Mouse (Mus musculus) midbrain, postnatal 0 days (tissue): Measurements from ENCODE around the gene Ptgis. TPM values are rescaled to one million over a fixed set of nuclear protein-coding genes. Genes with fewer than 3 reads are reported as not detected.

Source experiments
- ATAC-seq: fragments of 200-750 bp; cut with Nextera tagmentation; 2 replicates; pipeline ENCODE4 v1.8.0; 2017; ENCODE audit warnings: moderate number of reproducible peaks, mild to moderate bottlenecking, moderate TSS enrichment, moderate library complexity; ENCODE audit not compliant: low FRiP score
- DNase-seq: peaks from one replicate; pipeline ENCODE4 v3.0.0-alpha.2; 2015; ENCODE audit warnings: low spot score
- H3K27ac ChIP-seq: fragments of 300-500 bp; sonication (generic); 2 replicates; pipeline ENCODE4 v1.5.1; 2014; ENCODE audit warnings: low read depth, mild to moderate bottlenecking, low read length, mixed read lengths
- H3K27me3 ChIP-seq: fragments of 300-500 bp; sonication (generic); 2 replicates; pipeline ENCODE4 v1.6.1; 2014; ENCODE audit warnings: low read length, control low read depth, mixed read lengths; ENCODE audit not compliant: insufficient read depth
- H3K36me3 ChIP-seq: fragments of 300-500 bp; sonication (generic); 2 replicates; pipeline ENCODE4 v1.6.1; 2014; ENCODE audit warnings: low read length, control low read depth, mixed read lengths; ENCODE audit not compliant: insufficient read depth
- H3K4me1 ChIP-seq: fragments of 300-500 bp; sonication (generic); 2 replicates; pipeline ENCODE4 v1.6.1; 2014; ENCODE audit warnings: mild to moderate bottlenecking, control low read depth, antibody characterized with exemption, low read length, mixed read lengths; ENCODE audit not compliant: insufficient read depth
- H3K4me2 ChIP-seq: fragments of 300-500 bp; sonication (generic); 2 replicates; pipeline ENCODE4 v1.6.1; 2014; ENCODE audit warnings: low read depth, mild to moderate bottlenecking, low read length, mixed read lengths; ENCODE audit not compliant: poor library complexity, severe bottlenecking
- H3K4me3 ChIP-seq: fragments of 300-500 bp; sonication (generic); 2 replicates; pipeline ENCODE4 v1.5.1; 2014; ENCODE audit warnings: low read depth, mild to moderate bottlenecking, low read length, moderate library complexity
- H3K9ac ChIP-seq: fragments of 300-500 bp; sonication (generic); replicated peaks from 2 replicates; pipeline ENCODE4 v1.6.1; 2014; ENCODE audit warnings: mild to moderate bottlenecking, low read length, moderate library complexity, mixed read lengths; ENCODE audit not compliant: poor library complexity, severe bottlenecking
- H3K9me3 ChIP-seq: fragments of 300-500 bp; sonication (generic); 2 replicates; pipeline ENCODE4 v1.6.1; 2016; ENCODE audit warnings: low read length, control low read depth
- CTCF ChIP-seq: IDR thresholded peaks from 2 replicates; pipeline ENCODE4 v1.5.1; 2016; ENCODE audit warnings: antibody characterized with exemption, mild to moderate bottlenecking
- WGBS: fragments of 180-500 bp; shearing (Covaris S2); extraction: QIAGEN DNeasy Blood & Tissue Kit; methylation state at CpG from one replicate; pipeline ENCODE4 v1.1.7; 2014; 5-methylcytosine and 5-hydroxymethylcytosine counted together
- polyA plus RNA-seq: library from polyadenylated mRNA; unstranded; fragments of >200 nt; fragmentation: Nextera tagmentation; extraction: Ambion mirVana; gene quantifications from 2 replicates; pipeline ENCODE4 v1.2.1, GENCODE M21; 2015
- total RNA-seq: library from RNA; depleted of rRNA; stranded (reverse); fragments of >200 nt; gene quantifications from 2 replicates; pipeline ENCODE4 v1.2.3, GENCODE M21; 2014

Ptgis gene
- total and polyA plus RNA-seq, 2 experiments from 2014 or later, result 3.9 to 6.1 TPM

DNA sequence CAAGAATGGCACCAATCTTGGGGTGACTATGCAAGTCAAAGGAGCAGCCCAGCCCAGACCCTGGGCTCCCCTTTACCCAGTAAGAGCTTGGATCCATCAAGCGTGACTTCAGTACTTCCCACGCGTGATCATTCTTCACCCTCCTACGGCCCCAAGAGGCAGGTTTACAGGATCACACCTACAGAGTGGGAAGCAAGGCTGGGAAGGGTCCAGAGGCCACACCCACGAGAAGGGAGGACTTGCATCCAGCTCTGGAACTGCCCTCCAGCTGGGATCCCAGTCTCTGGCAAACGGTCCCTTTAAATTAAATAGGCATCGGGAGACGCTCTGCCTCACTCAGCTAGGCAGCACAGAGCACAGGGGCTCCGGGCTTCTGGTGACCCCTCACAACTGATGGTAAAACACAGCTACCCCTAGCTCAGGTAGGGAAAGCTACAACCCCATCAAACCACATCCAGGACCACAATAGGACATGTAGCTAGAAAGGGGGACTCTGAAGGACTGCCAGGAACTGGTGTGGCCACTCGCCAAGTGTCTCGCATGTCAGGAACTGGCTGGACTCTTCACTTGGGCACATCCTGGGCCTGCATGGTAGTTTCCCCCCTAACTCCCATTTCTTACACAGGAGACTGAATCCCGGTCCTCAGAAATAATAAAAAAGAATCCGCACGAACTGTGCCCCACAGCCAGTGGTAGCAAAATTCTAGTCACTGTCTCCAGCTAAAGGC lies 58.6 kb downstream of the Ptgis start:
- no peak for TF ChIP-seq CTCF
- 86% methylated on average over 14 of the region's 14 CpGs for WGBS

DNA sequence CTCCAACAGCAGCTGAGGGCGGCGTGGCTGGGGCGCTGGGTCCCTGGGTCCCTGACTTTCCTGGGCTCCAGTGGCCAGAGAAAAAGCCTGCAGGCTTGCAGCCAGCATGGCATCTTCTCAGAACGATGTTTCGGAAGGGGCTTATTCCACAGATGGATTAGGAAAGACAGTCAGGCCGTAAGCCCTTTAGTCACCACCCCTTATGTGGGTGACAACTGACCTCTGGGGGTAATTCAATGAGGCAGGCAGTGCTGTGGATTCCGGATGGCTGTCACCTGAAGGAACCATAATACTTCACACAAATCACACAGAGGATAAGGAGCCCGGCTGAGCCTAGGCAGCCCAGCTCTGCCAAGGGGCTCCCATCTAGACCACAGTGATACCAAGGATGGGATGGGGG lies 59.3 kb downstream of the Ptgis start:
- Histone ChIP-seq H3K27ac (no peak overlapping the region), H3K9ac (no peak overlapping the region), H3K4me2 (no peak overlapping the region), H3K4me3 (no peak overlapping the region), H3K9me3 (no peaks in the 10 kb centered on the region), H3K27me3 (no peaks in the 10 kb centered on the region), H3K4me1 (no peaks in the 10 kb centered on the region), H3K36me3 (peaks cover 14% of the 10 kb centered on the region; the same call in 1 of the 2 replicates)
- ATAC-seq (no peak), DNase-seq (no peak)
- 73% methylated on average over 8 of the region's 8 CpGs for WGBS
- TF ChIP-seq CTCF, result no peak

More for the DNA sequence above, 58.6 kb downstream of the Ptgis start:
- peaks cover 2% of the 10 kb centered on the region; the same call in 1 of the 2 replicates for H3K4me1 ChIP-seq
- H3K36me3 ChIP-seq, result peaks cover 14% of the 10 kb centered on the region; the same call in 1 of the 2 replicates
- H3K4me3 ChIP-seq, result no peak overlapping the region
- no peak overlapping the region for H3K27ac ChIP-seq
- no peak overlapping the region for H3K4me2 ChIP-seq
- no peak for DNase-seq
- H3K27me3 ChIP-seq, result no peaks in the 10 kb centered on the region
- no peak overlapping the region for H3K9ac ChIP-seq
- H3K9me3 ChIP-seq, result no peaks in the 10 kb centered on the region
- ATAC-seq, result no peak

DNA sequence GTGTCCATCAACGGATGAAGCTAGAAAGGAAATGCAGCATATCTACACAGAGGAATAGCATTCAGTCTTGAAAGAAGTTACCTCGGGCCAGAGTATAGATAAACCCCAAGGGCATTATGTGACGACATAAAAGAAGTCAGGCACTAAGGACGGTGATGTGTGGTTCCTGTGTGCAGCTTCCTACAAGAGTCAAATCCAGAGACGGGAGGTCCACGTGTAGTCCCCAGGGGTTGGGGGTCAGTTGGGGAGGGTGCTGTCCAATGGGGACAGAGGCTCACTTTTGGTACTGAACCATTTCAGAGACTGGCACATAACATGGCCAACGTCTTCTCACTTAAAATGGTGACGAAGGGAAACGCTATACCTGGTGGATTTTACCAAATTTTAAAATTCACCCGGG lies 61.1 kb downstream of the Ptgis start:
- TF ChIP-seq CTCF, result no peak
- no peak overlapping the region for H3K4me2 ChIP-seq
- no peaks in the 10 kb centered on the region for H3K9me3 ChIP-seq
- H3K9ac ChIP-seq, result no peak overlapping the region
- no peaks in the 10 kb centered on the region for H3K27me3 ChIP-seq
- H3K4me3 ChIP-seq, result no peak overlapping the region
- H3K4me1 ChIP-seq, result no peaks in the 10 kb centered on the region
- DNase-seq (no peak), ATAC-seq (no peak)
- no peak overlapping the region for H3K27ac ChIP-seq
- 85% methylated on average over 10 of the region's 10 CpGs for WGBS
- peaks cover 14% of the 10 kb centered on the region for H3K36me3 ChIP-seq

DNA sequence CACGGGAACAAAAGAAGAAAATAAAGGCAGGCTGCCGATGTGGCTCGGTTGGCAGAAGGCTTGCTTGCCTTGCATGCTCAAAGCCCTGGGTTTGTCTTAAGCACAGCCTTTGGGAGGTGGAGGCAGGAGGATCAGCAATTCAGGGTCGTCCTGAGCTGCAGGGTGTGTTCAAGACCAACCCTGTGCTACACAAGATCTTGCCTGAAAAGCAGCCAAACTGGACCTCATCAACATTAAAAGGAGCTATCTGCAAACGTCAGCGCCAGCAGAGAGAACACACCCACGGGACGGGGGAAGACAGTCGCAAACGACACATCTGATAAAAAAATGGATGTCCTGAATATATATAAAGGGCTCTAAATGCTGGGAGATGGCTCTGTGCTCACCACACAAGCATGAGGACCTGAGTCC lies 63.2 kb downstream of the Ptgis start:
- H3K9ac ChIP-seq, result no peak overlapping the region
- 64% methylated on average over 10 of the region's 10 CpGs for WGBS
- no peaks in the 10 kb centered on the region for H3K4me1 ChIP-seq
- no peaks in the 10 kb centered on the region for H3K9me3 ChIP-seq
- no peak overlapping the region for H3K4me3 ChIP-seq
- H3K36me3 ChIP-seq, result peaks cover 12% of the 10 kb centered on the region
- no peak for ATAC-seq
- no peak overlapping the region for H3K4me2 ChIP-seq
- no peak for DNase-seq
- no peak overlapping the region for H3K27ac ChIP-seq
- no peak for TF ChIP-seq CTCF
- no peaks in the 10 kb centered on the region for H3K27me3 ChIP-seq

DNA sequence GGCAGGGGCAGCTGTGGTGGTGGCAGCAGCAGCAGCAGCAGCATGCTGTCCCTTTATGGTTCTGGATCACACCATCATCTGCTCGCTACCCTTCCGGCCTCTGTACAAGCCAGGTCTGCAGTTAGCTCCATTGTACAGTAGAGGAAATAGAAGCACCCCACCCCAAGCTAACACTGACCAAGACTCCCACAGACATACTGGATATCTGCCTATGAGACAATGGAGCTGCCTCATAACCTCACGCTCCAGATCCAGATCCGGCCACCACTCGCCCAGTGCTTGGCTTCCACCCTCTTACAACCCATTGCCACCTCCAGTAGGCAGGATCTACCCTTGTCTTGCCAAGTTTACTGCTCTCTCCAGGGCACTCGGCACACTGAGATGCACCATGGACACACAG lies 65.1 kb downstream of the Ptgis start:
- WGBS, result 96% methylated on average over 6 of the region's 6 CpGs
- DNase-seq (no peak), ATAC-seq (no peak)
- TF ChIP-seq CTCF, result no peak
- Histone ChIP-seq H3K4me3 (no peak overlapping the region), H3K9me3 (no peaks in the 10 kb centered on the region), H3K4me2 (no peak overlapping the region), H3K36me3 (peaks cover 3% of the 10 kb centered on the region), H3K4me1 (no peaks in the 10 kb centered on the region), H3K27ac (no peak overlapping the region), H3K27me3 (no peaks in the 10 kb centered on the region), H3K9ac (no peak overlapping the region)

DNA sequence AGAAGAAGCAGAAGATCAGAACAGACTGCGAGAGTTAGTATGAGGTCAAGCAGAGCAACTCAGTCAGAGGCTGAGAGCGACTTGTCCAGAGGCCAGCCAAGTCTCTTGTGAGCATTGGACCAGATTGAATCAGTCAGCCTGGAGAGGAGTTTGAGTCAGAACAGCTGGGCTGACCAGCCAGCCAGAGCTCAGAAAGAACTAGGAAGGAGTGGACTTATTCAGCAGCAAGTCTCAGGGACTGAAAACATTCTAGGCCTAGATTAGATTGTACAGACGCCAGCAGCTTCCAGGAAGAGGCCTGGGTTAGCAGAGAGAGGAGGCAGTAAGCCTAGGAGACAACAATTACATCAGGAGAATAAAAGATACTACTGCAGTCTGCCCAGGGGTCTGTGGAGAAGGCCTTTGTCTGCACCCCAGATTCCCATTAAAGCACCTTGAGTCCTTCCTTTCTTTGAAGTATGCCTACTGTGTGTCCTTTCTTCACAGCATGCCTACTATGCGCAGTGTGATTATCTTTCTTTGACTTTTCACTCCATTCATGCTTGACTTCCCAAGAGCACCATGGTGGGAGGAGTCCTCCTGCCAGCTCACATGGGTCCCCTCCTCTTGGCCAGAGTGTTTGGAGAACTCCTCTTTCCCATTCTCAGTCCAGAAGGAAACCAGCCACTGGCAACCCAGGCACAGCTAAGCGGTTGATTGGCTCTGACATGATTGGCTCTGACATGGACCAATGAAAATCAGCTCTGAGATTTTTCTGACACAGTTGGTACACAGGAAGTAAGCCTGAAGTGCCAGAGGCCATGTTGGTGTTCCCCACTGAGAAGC lies 67.1 kb downstream of the Ptgis start:
- Histone ChIP-seq H3K4me2 (no peak overlapping the region), H3K4me3 (no peak overlapping the region), H3K27me3 (no peaks in the 10 kb centered on the region), H3K4me1 (no peaks in the 10 kb centered on the region), H3K9ac (no peak overlapping the region), H3K27ac (no peak overlapping the region), H3K9me3 (no peaks in the 10 kb centered on the region), H3K36me3 (peaks cover 3% of the 10 kb centered on the region)
- WGBS, result 76% methylated on average over 5 of the region's 5 CpGs
- TF ChIP-seq CTCF, result no peak
- ATAC-seq (no peak), DNase-seq (no peak)
